Mouse (Mus musculus): Measurements from ENCODE around the gene Gsdma2. TPM values are rescaled to one million over a fixed set of nuclear protein-coding genes. Genes with fewer than 3 reads are reported as not detected.

The Gsdma2 gene
- polyA plus RNA-seq (2017; shearing (Covaris generic)) = not detected

GRCm38 (mm10) chr11:98646459-98646858 is at the start of gene Gsdma2:
Gene Gsdma2 (plus strand): TSS chr11:98646759.

GRCm38 (mm10) chr11:98597991-98598390 is 48.6 kb upstream of the Gsdma2 start, which contains the start of gene Lrrc3c:
Gene Lrrc3c (plus strand): TSS chr11:98598291.

GRCm38 (mm10) chr11:98625611-98626410 is 20.7 kb upstream of the Gsdma2 start, which contains the start of the genes Gm12355 and Gsdma3:
Gene Gm12355 (minus strand): TSS chr11:98625661.
Gene Gsdma3 (plus strand): TSS chr11:98626360.

DNA sequence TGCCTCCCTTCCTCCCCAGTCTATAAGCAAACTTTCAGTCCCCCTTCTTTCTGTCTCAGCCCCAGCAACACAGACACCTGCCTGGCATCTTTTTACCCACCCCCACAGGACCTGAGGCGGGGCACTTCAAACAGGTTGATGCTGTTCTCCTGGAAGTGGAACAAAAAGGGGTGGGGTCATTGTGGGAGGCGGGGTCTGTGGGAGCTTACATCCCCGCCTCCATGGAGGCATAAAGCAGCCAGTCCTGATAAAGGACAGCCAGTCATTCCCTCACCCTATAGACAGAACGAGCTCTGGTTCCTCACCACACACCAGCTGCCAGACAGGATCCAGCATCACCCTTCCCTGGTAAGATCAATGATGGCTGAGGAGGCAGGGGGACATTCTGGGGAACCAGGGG is 17.5 kb downstream of the Gsdma2 start, which contains the start of gene Gsdma:
Gene Gsdma (plus strand): TSS at position 261 of the 400 bp plus-strand sequence.

GRCm38 (mm10) chr11:98681786-98682745 is 35.5 kb downstream of the Gsdma2 start, which contains the start of gene Psmd3:
Gene Psmd3 (plus strand): TSS chr11:98682554.

GRCm38 (mm10) chr11:98701213-98701670 is 54.7 kb downstream of the Gsdma2 start, which contains the start of gene Csf3:
Gene Csf3 (plus strand): TSS chr11:98701263.

Other genes with a start within 250 kb of the Gsdma2 start
- gene Pgap3, start 246.3 kb upstream of the Gsdma2 start, polyA plus RNA-seq (2017; shearing (Covaris generic)) = 12.2 TPM
- gene Erbb2, start 234.3 kb upstream of the Gsdma2 start, polyA plus RNA-seq (2017; shearing (Covaris generic)) = 0.22 TPM
- gene Mien1, start 207.8 kb upstream of the Gsdma2 start, polyA plus RNA-seq (2017; shearing (Covaris generic)) = 166 TPM
- 5.1 TPM for gene Grb7, start 200.4 kb upstream of the Gsdma2 start, polyA plus RNA-seq (2017; shearing (Covaris generic))
- gene Ikzf3, start 100.7 kb upstream of the Gsdma2 start, polyA plus RNA-seq (2017; shearing (Covaris generic)) = 94.7 TPM
- gene Zpbp2, start 95.7 kb upstream of the Gsdma2 start, polyA plus RNA-seq (2017; shearing (Covaris generic)) = 5.4 TPM
- 58.5 TPM for gene Ormdl3, start 59.4 kb upstream of the Gsdma2 start, polyA plus RNA-seq (2017; shearing (Covaris generic))
- not detected for gene Lrrc3c, start 48.5 kb upstream of the Gsdma2 start, polyA plus RNA-seq (2017; shearing (Covaris generic))
- gene Gm12355, start 21.1 kb upstream of the Gsdma2 start, polyA plus RNA-seq (2017; shearing (Covaris generic)) = 4.3 TPM
- not detected for gene Gsdma3, start 20.4 kb upstream of the Gsdma2 start, polyA plus RNA-seq (2017; shearing (Covaris generic))
- gene Gsdma, start 17.6 kb downstream of the Gsdma2 start, polyA plus RNA-seq (2017; shearing (Covaris generic)) = not detected
- gene Psmd3, start 35.8 kb downstream of the Gsdma2 start, polyA plus RNA-seq (2017; shearing (Covaris generic)) = 163 TPM
- not detected for gene Csf3, start 54.5 kb downstream of the Gsdma2 start, polyA plus RNA-seq (2017; shearing (Covaris generic))
- 55.5 TPM for gene Med24, start 82.7 kb downstream of the Gsdma2 start, polyA plus RNA-seq (2017; shearing (Covaris generic))
- gene Thra, start 93.9 kb downstream of the Gsdma2 start, polyA plus RNA-seq (2017; shearing (Covaris generic)) = 9.1 TPM
- 4.3 TPM for gene Nr1d1, start 128.6 kb downstream of the Gsdma2 start, polyA plus RNA-seq (2017; shearing (Covaris generic))
- 22.0 TPM for gene Msl1, start 148.8 kb downstream of the Gsdma2 start, polyA plus RNA-seq (2017; shearing (Covaris generic))
- 88.8 TPM for gene Casc3, start 158.1 kb downstream of the Gsdma2 start, polyA plus RNA-seq (2017; shearing (Covaris generic))
- gene Rapgefl1, start 190.0 kb downstream of the Gsdma2 start, polyA plus RNA-seq (2017; shearing (Covaris generic)) = 0.38 TPM
- 3.2 TPM for gene Wipf2, start 216.9 kb downstream of the Gsdma2 start, polyA plus RNA-seq (2017; shearing (Covaris generic))

Measured in CD4-positive, CD25-positive, alpha-beta regulatory T cell (primary cell).